12 mouse cellular contexts compared by ENCODE assay signal in genomic region chr2:147617849-147618248, GRCm38 (mm10).
DNase-seq lines count a peak whose midpoint lies in the region; ATAC-seq lines count a peak whose summit lies in the region.
"Had no signal": no experiment of that assay in that cellular context is flagged by ENCODE, and none has a peak within 500 bp of the region (broad histone marks: within the 10 kb centered on the region; RNA-seq: fewer than 3 reads in every experiment).

No protein-coding gene starts in this region.

- peak; percentile 22 to 29 for DNase-seq in left cerebral cortex, postnatal 10 days (ENCODE audit: extremely low spot score in 1 of 2, low spot score in 2 of 2)
- no peak for DNase-seq in left cerebral cortex, adult 11 months (ENCODE audit: low spot score)
- DNase-seq in embryo, embryonic 11 days, result peak; percentile 28
- DNase-seq in mesoderm, embryonic 11.5 days (ENCODE audit: low read depth, low spot score), result peak; percentile 20
- no peak for DNase-seq in lung, postnatal 36 days
- no peak for DNase-seq in adrenal gland, adult 2 months
- DNase-seq: gastrocnemius, postnatal 10 days; kidney, adult 11 months had no signal

- intact Hi-C loops in left cerebral cortex, postnatal 10 days (cut with DNase I), result no loop called here

- H3K9me3 ChIP-seq in forebrain, embryonic 16.5 days (ENCODE audit: control insufficient read depth, low read length), result no peaks in the 10 kb centered on the region
- H3K9me3 ChIP-seq: neural tube, embryonic 12.5 days had no signal

- no peak overlapping the region for H3K9ac ChIP-seq in forebrain, embryonic 16.5 days (replicated peaks; ENCODE audit: low read depth, low read length)
- H3K9ac ChIP-seq: neural tube, embryonic 12.5 days had no signal

- no peak overlapping the region for H3K4me2 ChIP-seq in forebrain, embryonic 16.5 days (ENCODE audit: low read length)
- H3K4me2 ChIP-seq: neural tube, embryonic 12.5 days had no signal

- no peak overlapping the region for H3K27ac ChIP-seq in forebrain, embryonic 16.5 days (ENCODE audit: low read length)
- H3K27ac ChIP-seq: macrophage; neural tube, embryonic 12.5 days had no signal

- H3K4me3 ChIP-seq in forebrain, embryonic 16.5 days (replicated peaks; ENCODE audit: low read length), result no peak overlapping the region
- H3K4me3 ChIP-seq: neural tube, embryonic 12.5 days had no signal

- H3K4me1 ChIP-seq in forebrain, embryonic 16.5 days (replicated peaks; ENCODE audit: control insufficient read depth, insufficient read depth, low read length), result 0 out of 2 replicates have a peak, but pooled peaks cover 2% of the 10 kb centered on the region
- H3K4me1 ChIP-seq: neural tube, embryonic 12.5 days had no signal

- 53% methylated on average over 10 of the region's 10 CpGs for WGBS in forebrain, embryonic 16.5 days

- no peaks in the 10 kb centered on the region for H3K27me3 ChIP-seq in forebrain, embryonic 16.5 days (replicated peaks; ENCODE audit: control insufficient read depth, insufficient read depth, low read length)
- H3K27me3 ChIP-seq: CH12.LX; neural tube, embryonic 12.5 days had no signal

- peak; percentile 72 for ATAC-seq in forebrain, embryonic 16.5 days

- no peaks in the 10 kb centered on the region for H3K36me3 ChIP-seq in forebrain, embryonic 16.5 days (ENCODE audit: control insufficient read depth, insufficient read depth)
- H3K36me3 ChIP-seq: neural tube, embryonic 12.5 days had no signal

Comparison
In these comparisons a context has a peak if more than half of its experiments do, and no peak if none do; other contexts are left out.
1. DNase-seq: peak in left cerebral cortex, postnatal 10 days (2 of 2), embryo, embryonic 11 days (single experiment) and mesoderm, embryonic 11.5 days (single experiment); none in left cerebral cortex, adult 11 months (single experiment), lung, postnatal 36 days (single experiment) and adrenal gland, adult 2 months (single experiment).